Mouse (Mus musculus) heart, adult 10 weeks (tissue): ENCODE data around the gene Pnck. TPM values are rescaled to one million over a fixed set of nuclear protein-coding genes. Genes with fewer than 3 reads are reported as not detected.

Experiments used
- polyA plus RNA-seq: library from polyadenylated mRNA; stranded (reverse); fragments of 350-450 nt; fragmentation: Illumina TruSeq; extraction: RNeasy Lipid Tissue Mini Kit (QIAGEN cat#74804); gene quantifications from one replicate; pipeline ENCODE4 v1.2.3, GENCODE M21; 2014; ENCODE audit warnings: low read depth, low replicate concordance

The Pnck gene
- polyA plus RNA-seq: 9.6 TPM

GRCm38 (mm10) chrX:73659575-73660283, at the start of gene Pnck:
Gene Pnck (minus strand): TSS chrX:73660117.

GRCm38 (mm10) chrX:73672879-73673618, 13.1 kb upstream of the Pnck start, which contains the start of gene Slc6a8:
Gene Slc6a8 (plus strand): TSS chrX:73673150.

GRCm38 (mm10) chrX:73639255-73639675, 20.7 kb downstream of the Pnck start, which contains the start of gene Dusp9:
Gene Dusp9 (plus strand): TSS chrX:73639419.

Other genes starting within 250 kb of the Pnck start
- not detected for gene Zfp92, start 249.0 kb downstream of the Pnck start, polyA plus RNA-seq
- gene Trex2, start 224.8 kb downstream of the Pnck start, polyA plus RNA-seq: not detected
- gene Haus7, start 201.1 kb downstream of the Pnck start, polyA plus RNA-seq: 8.6 TPM
- gene Bgn, start 176.5 kb downstream of the Pnck start, polyA plus RNA-seq: 227 TPM
- gene Atp2b3, start 157.0 kb downstream of the Pnck start, polyA plus RNA-seq: not detected
- gene Dusp9, start 20.7 kb downstream of the Pnck start, polyA plus RNA-seq: not detected
- gene Slc6a8, start 13.0 kb upstream of the Pnck start, polyA plus RNA-seq: 174 TPM
- 79.9 TPM for gene Bcap31, start 56.1 kb upstream of the Pnck start, polyA plus RNA-seq
- 23.0 TPM for gene Abcd1, start 56.5 kb upstream of the Pnck start, polyA plus RNA-seq
- gene Plxnb3, start 97.0 kb upstream of the Pnck start, polyA plus RNA-seq: 3.2 TPM
- 40.2 TPM for gene Srpk3, start 114.3 kb upstream of the Pnck start, polyA plus RNA-seq
- gene Idh3g, start 126.8 kb upstream of the Pnck start, polyA plus RNA-seq: 838 TPM
- gene Ssr4, start 126.9 kb upstream of the Pnck start, polyA plus RNA-seq: 99.4 TPM
- 1.2 TPM for gene Pdzd4, start 164.9 kb upstream of the Pnck start, polyA plus RNA-seq
- not detected for gene Avpr2, start 232.0 kb upstream of the Pnck start, polyA plus RNA-seq
- gene L1cam, start 236.0 kb upstream of the Pnck start, polyA plus RNA-seq: 2.0 TPM